9 mouse cellular contexts compared by ENCODE assay signal in genomic region chr2:174599071-174599635, GRCm38 (mm10). TPM values are rescaled to one million over a fixed set of nuclear protein-coding genes. Genes with fewer than 3 reads are reported as not detected.
A peak's percentile ranks its signal among the peaks of the same experiment; 100 is the strongest.
DNase-seq lines count a peak whose midpoint lies in the region; ATAC-seq and TF ChIP-seq lines count a peak whose summit lies in the region.
"Had no signal": no experiment of that assay in that cellular context is flagged by ENCODE, and none has a peak within 500 bp of the region (broad histone marks: within the 10 kb centered on the region; RNA-seq: fewer than 3 reads in every experiment).

No protein-coding gene starts in this region.

- no peak for ATAC-seq in hindbrain, embryonic 14.5 days (ENCODE audit: low FRiP score)
- ATAC-seq in lung, embryonic 14.5 days (ENCODE audit: insufficient read depth) = peak; percentile 39
- peak; percentile 55 for ATAC-seq in embryonic facial prominence, embryonic 11.5 days (replicated peaks; ENCODE audit: insufficient number of reproducible peaks, low FRiP score, low TSS enrichment, low read depth)

- peak; percentile 7 for DNase-seq in hindbrain, embryonic 10.5 days (ENCODE audit: low spot score)
- DNase-seq in hindbrain, embryonic 14.5 days (ENCODE audit: low spot score) = no peak
- peak; percentile 45 for DNase-seq in lung, embryonic 14.5 days
- DNase-seq in lung, postnatal 36 days = no peak
- peak; percentile 75 for DNase-seq in embryonic facial prominence, embryonic 11.5 days (ENCODE audit: low spot score)
- DNase-seq in adrenal gland, adult 8-10 months = no peak

- no peaks in the 10 kb centered on the region for H3K36me3 ChIP-seq in hindbrain, embryonic 10.5 days
- H3K36me3 ChIP-seq in hindbrain, embryonic 14.5 days (replicated peaks; ENCODE audit: control insufficient read depth, insufficient read depth) = no peaks in the 10 kb centered on the region
- H3K36me3 ChIP-seq in lung, embryonic 14.5 days (ENCODE audit: insufficient read depth) = no peaks in the 10 kb centered on the region
- no peaks in the 10 kb centered on the region for H3K36me3 ChIP-seq in embryonic facial prominence, embryonic 11.5 days (replicated peaks; ENCODE audit: control insufficient read depth, insufficient read depth, low read depth, low read length)
- H3K36me3 ChIP-seq: hindbrain, embryonic 13.5 days had no signal

- H3K27ac ChIP-seq in hindbrain, embryonic 10.5 days = peak overlapping the region; percentile 8; the same call in 1 of the 2 replicates
- no peak overlapping the region for H3K27ac ChIP-seq in hindbrain, embryonic 14.5 days
- peak overlapping the region; percentile 32; the same call in 1 of the 2 replicates for H3K27ac ChIP-seq in lung, embryonic 14.5 days (ENCODE audit: low read depth)
- H3K27ac ChIP-seq in embryonic facial prominence, embryonic 11.5 days (replicated peaks; ENCODE audit: low read depth, low read length) = peak overlapping the region; percentile 28; the same call in 1 of the 2 replicates
- H3K27ac ChIP-seq in olfactory bulb, adult 2 months (ENCODE audit: insufficient read depth, low read depth, low read length) = peak overlapping the region; percentile 94
- H3K27ac ChIP-seq: hindbrain, embryonic 13.5 days; macrophage had no signal

- H3K4me1 ChIP-seq in hindbrain, embryonic 10.5 days (replicated peaks) = peaks cover 11% of the 10 kb centered on the region
- H3K4me1 ChIP-seq in hindbrain, embryonic 14.5 days (replicated peaks; ENCODE audit: control insufficient read depth, insufficient read depth, low read length) = no peaks in the 10 kb centered on the region
- H3K4me1 ChIP-seq in lung, embryonic 14.5 days (ENCODE audit: insufficient read depth) = no peaks in the 10 kb centered on the region
- peaks cover 2% of the 10 kb centered on the region; the same call in 1 of the 2 replicates for H3K4me1 ChIP-seq in embryonic facial prominence, embryonic 11.5 days (ENCODE audit: control insufficient read depth, insufficient read depth, low read length)
- H3K4me1 ChIP-seq in olfactory bulb, adult 2 months (ENCODE audit: control insufficient read depth, insufficient read depth, low read length) = peaks cover 43% of the 10 kb centered on the region
- H3K4me1 ChIP-seq: hindbrain, embryonic 13.5 days had no signal

- no peak for TF ChIP-seq POLR2A in olfactory bulb, adult 2 months (IDR thresholded peaks at IDR 0.05; ENCODE audit: insufficient read depth, low read depth, low read length)

- 78% methylated on average over 9 of the region's 9 CpGs for WGBS in hindbrain, embryonic 10.5 days
- 85% methylated on average over 9 of the region's 9 CpGs for WGBS in hindbrain, embryonic 14.5 days
- WGBS in lung, embryonic 14.5 days = 55% methylated on average over 9 of the region's 9 CpGs
- WGBS in embryonic facial prominence, embryonic 11.5 days = 47% methylated on average over 9 of the region's 9 CpGs
- 43% methylated on average over 9 of the region's 9 CpGs for WGBS in olfactory bulb, adult 2 months

- no peak overlapping the region for H3K4me2 ChIP-seq in hindbrain, embryonic 14.5 days (replicated peaks)
- H3K4me2 ChIP-seq in lung, embryonic 14.5 days = no peak overlapping the region
- H3K4me2 ChIP-seq in embryonic facial prominence, embryonic 11.5 days (ENCODE audit: low read depth, low read length) = no peak overlapping the region
- H3K4me2 ChIP-seq: hindbrain, embryonic 13.5 days had no signal

- no peak overlapping the region for H3K4me3 ChIP-seq in hindbrain, embryonic 10.5 days
- H3K4me3 ChIP-seq in hindbrain, embryonic 14.5 days (replicated peaks; ENCODE audit: low read length) = no peak overlapping the region
- no peak overlapping the region for H3K4me3 ChIP-seq in lung, embryonic 14.5 days (ENCODE audit: low read depth, low read length)
- no peak overlapping the region for H3K4me3 ChIP-seq in embryonic facial prominence, embryonic 11.5 days (ENCODE audit: low read depth, low read length)
- H3K4me3 ChIP-seq in olfactory bulb, adult 2 months (ENCODE audit: insufficient read depth, low read depth, low read length) = peak overlapping the region; percentile 48
- H3K4me3 ChIP-seq: hindbrain, embryonic 13.5 days had no signal

- no peak for TF ChIP-seq CTCF in lung, embryonic 14.5 days (IDR thresholded peaks at IDR 0.05; ENCODE audit: low read depth)
- no peak for TF ChIP-seq CTCF in olfactory bulb, adult 2 months (IDR thresholded peaks at IDR 0.05; ENCODE audit: insufficient read depth, low read depth, low read length)

- no peak overlapping the region for H3K9ac ChIP-seq in hindbrain, embryonic 14.5 days
- no peak overlapping the region for H3K9ac ChIP-seq in lung, embryonic 14.5 days
- H3K9ac ChIP-seq in embryonic facial prominence, embryonic 11.5 days (replicated peaks; ENCODE audit: low read length) = no peak overlapping the region
- H3K9ac ChIP-seq: hindbrain, embryonic 13.5 days had no signal

- no peaks in the 10 kb centered on the region for H3K27me3 ChIP-seq in hindbrain, embryonic 10.5 days (ENCODE audit: insufficient read depth, poor library complexity, severe bottlenecking)
- H3K27me3 ChIP-seq in hindbrain, embryonic 14.5 days (ENCODE audit: control insufficient read depth, insufficient read depth, low read length) = no peaks in the 10 kb centered on the region
- no peaks in the 10 kb centered on the region for H3K27me3 ChIP-seq in lung, embryonic 14.5 days (ENCODE audit: insufficient read depth, low read length)
- no peaks in the 10 kb centered on the region for H3K27me3 ChIP-seq in embryonic facial prominence, embryonic 11.5 days (ENCODE audit: control insufficient read depth, insufficient read depth, low read length)
- H3K27me3 ChIP-seq: hindbrain, embryonic 13.5 days had no signal

- H3K9me3 ChIP-seq in hindbrain, embryonic 10.5 days = no peaks in the 10 kb centered on the region
- H3K9me3 ChIP-seq in hindbrain, embryonic 14.5 days (ENCODE audit: control insufficient read depth, low read length) = no peaks in the 10 kb centered on the region
- H3K9me3 ChIP-seq in lung, embryonic 14.5 days (ENCODE audit: low read depth, low read length) = no peaks in the 10 kb centered on the region
- no peaks in the 10 kb centered on the region for H3K9me3 ChIP-seq in embryonic facial prominence, embryonic 11.5 days (replicated peaks; ENCODE audit: control insufficient read depth, low read length)
- H3K9me3 ChIP-seq: hindbrain, embryonic 13.5 days had no signal

RNA-seq across cellular contexts. Expression of gene Zfp831, which starts 44.2 kb away (rescaled TPM):
- not detected in 2 replicates for polyA plus RNA-seq in hindbrain, embryonic 10.5 days (2016; fragmentation: Nextera tagmentation; extraction: Ambion mirVana)
- not detected in 2 replicates for polyA plus RNA-seq in hindbrain, embryonic 14.5 days (2014; fragmentation: Nextera tagmentation; extraction: Ambion mirVana)
- polyA plus RNA-seq in lung, embryonic 14.5 days (2014; fragmentation: Nextera tagmentation; extraction: Ambion mirVana) = 0.04 TPM in 1 of 2 replicates, not detected in the other
- polyA plus RNA-seq in embryonic facial prominence, embryonic 11.5 days (2014; fragmentation: Nextera tagmentation; extraction: Ambion mirVana) = 0.08 TPM in 1 of 2 replicates, not detected in the other
- polyA plus RNA-seq in olfactory bulb, adult 2 months (2012; ENCODE audit: insufficient read depth, insufficient read length, low replicate concordance, missing spikeins) = not detected in 2 replicates
- under 1 TPM; 0.07 to 0.27 (median 0.14) TPM for total RNA-seq in adrenal gland, adult 8-10 months (2022)
- polyA plus RNA-seq: hindbrain, embryonic 13.5 days had no signal

Comparison
In these comparisons a context has a peak if more than half of its experiments do, and no peak if none do; other contexts are left out.
1. DNase-seq: peak in hindbrain, embryonic 10.5 days (single experiment), lung, embryonic 14.5 days (single experiment) and embryonic facial prominence, embryonic 11.5 days (single experiment); none in hindbrain, embryonic 14.5 days (single experiment), lung, postnatal 36 days (single experiment) and adrenal gland, adult 8-10 months (single experiment).